Mouse (Mus musculus) megakaryocyte-erythroid progenitor cell, adult 5-6 weeks (primary cell): ENCODE measurements around the gene Olfr1025-ps1. TPM values are rescaled to one million over a fixed set of nuclear protein-coding genes. Genes with fewer than 3 reads are reported as not detected.

Experiments
- ATAC-seq: replicated peaks from 2 replicates; pipeline ENCODE4 v1.8.0; 2016; ENCODE audit warnings: mild to moderate bottlenecking, inconsistent platforms; ENCODE audit not compliant: severe bottlenecking, poor library complexity, low FRiP score, low TSS enrichment
- total RNA-seq, 2 experiments: library from RNA; stranded (forward) in 1 of 2; stranded (reverse) in 1 of 2; fragments of 200-1000, 215-1000 nt in 1 of 2; fragments of >200 nt in 1 of 2; fragmentation: Nextera tagmentation in 1 of 2; gene quantifications; 2 replicates each; pipeline ENCODE4 v1.2.3; 2014 to 2017

Gene Olfr1025-ps1
- not detected in 2 replicates for total RNA-seq (2014; fragmentation: Nextera tagmentation)
- not detected in 2 replicates for total RNA-seq (2017)

- no peak for ATAC-seq
Measured at GRCm38 (mm10) chr2:85914893-85915292, at the start of gene Olfr1025-ps1. Olfr1025-ps1 (plus strand) TSS chr2:85915193.

- no peak for ATAC-seq
Measured at GRCm38 (mm10) chr2:85868294-85868693, 46.7 kb upstream of the Olfr1025-ps1 start, which contains the start of gene Olfr1022. Olfr1022 (plus strand) TSS chr2:85868594.

- ATAC-seq = no peak
Measured at GRCm38 (mm10) chr2:85885340-85885739, 29.7 kb upstream of the Olfr1025-ps1 start, which contains the start of gene Olfr1023. Olfr1023 (plus strand) TSS chr2:85885640.

GRCm38 (mm10) chr2:85904952-85905351, 10.0 kb upstream of the Olfr1025-ps1 start, which contains the start of gene Olfr1024:
Olfr1024 (minus strand) TSS chr2:85905052.
- no peak for ATAC-seq

- ATAC-seq = no peak
Measured at GRCm38 (mm10) chr2:85913197-85913596, 1.8 kb upstream of the Olfr1025-ps1 start.

GRCm38 (mm10) chr2:85921258-85921657, 6.3 kb downstream of the Olfr1025-ps1 start, which contains the start of gene Olfr1026:
Olfr1026 (plus strand) TSS chr2:85921558.
- ATAC-seq = no peak

GRCm38 (mm10) chr2:85950137-85950536, 35.1 kb downstream of the Olfr1025-ps1 start, which contains the start of gene Olfr1028:
Olfr1028 (plus strand) TSS chr2:85950437.
- ATAC-seq = no peak

Other genes with a start within 250 kb of the Olfr1025-ps1 start
- gene Olfr1006, start 236.4 kb upstream of the Olfr1025-ps1 start, total RNA-seq (2014; fragmentation: Nextera tagmentation) = not detected in 2 replicates
- gene Olfr1006, start 236.4 kb upstream of the Olfr1025-ps1 start, total RNA-seq (2017) = not detected in 2 replicates
- not detected in 2 replicates for gene Olfr1008, start 225.8 kb upstream of the Olfr1025-ps1 start, total RNA-seq (2014; fragmentation: Nextera tagmentation)
- not detected in 2 replicates for gene Olfr1008, start 225.8 kb upstream of the Olfr1025-ps1 start, total RNA-seq (2017)
- gene Olfr1009, start 199.8 kb upstream of the Olfr1025-ps1 start, total RNA-seq (2014; fragmentation: Nextera tagmentation) = not detected in 2 replicates
- gene Olfr1009, start 199.8 kb upstream of the Olfr1025-ps1 start, total RNA-seq (2017) = not detected in 2 replicates
- not detected in 2 replicates for gene Olfr1012, start 152.4 kb upstream of the Olfr1025-ps1 start, total RNA-seq (2014; fragmentation: Nextera tagmentation)
- gene Olfr1012, start 152.4 kb upstream of the Olfr1025-ps1 start, total RNA-seq (2017) = not detected in 2 replicates
- not detected in 2 replicates for gene Olfr1013, start 148.1 kb upstream of the Olfr1025-ps1 start, total RNA-seq (2014; fragmentation: Nextera tagmentation)
- gene Olfr1013, start 148.1 kb upstream of the Olfr1025-ps1 start, total RNA-seq (2017) = not detected in 2 replicates
- gene Olfr1014, start 142.5 kb upstream of the Olfr1025-ps1 start, total RNA-seq (2014; fragmentation: Nextera tagmentation) = not detected in 2 replicates
- gene Olfr1014, start 142.5 kb upstream of the Olfr1025-ps1 start, total RNA-seq (2017) = not detected in 2 replicates
- gene Olfr1015, start 133.2 kb upstream of the Olfr1025-ps1 start, total RNA-seq (2014; fragmentation: Nextera tagmentation) = not detected in 2 replicates
- not detected in 2 replicates for gene Olfr1015, start 133.2 kb upstream of the Olfr1025-ps1 start, total RNA-seq (2017)
- not detected in 2 replicates for gene Olfr1016, start 112.6 kb upstream of the Olfr1025-ps1 start, total RNA-seq (2014; fragmentation: Nextera tagmentation)
- not detected in 2 replicates for gene Olfr1016, start 112.6 kb upstream of the Olfr1025-ps1 start, total RNA-seq (2017)
- gene Olfr1018, start 96.7 kb upstream of the Olfr1025-ps1 start, total RNA-seq (2014; fragmentation: Nextera tagmentation) = not detected in 2 replicates
- gene Olfr1018, start 96.7 kb upstream of the Olfr1025-ps1 start, total RNA-seq (2017) = not detected in 2 replicates
- not detected in 2 replicates for gene Olfr1019, start 69.7 kb upstream of the Olfr1025-ps1 start, total RNA-seq (2014; fragmentation: Nextera tagmentation)
- not detected in 2 replicates for gene Olfr1019, start 69.7 kb upstream of the Olfr1025-ps1 start, total RNA-seq (2017)
- gene Olfr1020, start 68.2 kb upstream of the Olfr1025-ps1 start, total RNA-seq (2014; fragmentation: Nextera tagmentation) = not detected in 2 replicates
- not detected in 2 replicates for gene Olfr1020, start 68.2 kb upstream of the Olfr1025-ps1 start, total RNA-seq (2017)
- not detected in 2 replicates for gene Olfr1022, start 46.6 kb upstream of the Olfr1025-ps1 start, total RNA-seq (2014; fragmentation: Nextera tagmentation)
- not detected in 2 replicates for gene Olfr1022, start 46.6 kb upstream of the Olfr1025-ps1 start, total RNA-seq (2017)
- not detected in 2 replicates for gene Olfr1023, start 29.6 kb upstream of the Olfr1025-ps1 start, total RNA-seq (2014; fragmentation: Nextera tagmentation)
- not detected in 2 replicates for gene Olfr1023, start 29.6 kb upstream of the Olfr1025-ps1 start, total RNA-seq (2017)
- gene Olfr1024, start 10.1 kb upstream of the Olfr1025-ps1 start, total RNA-seq (2014; fragmentation: Nextera tagmentation) = not detected in 2 replicates
- gene Olfr1024, start 10.1 kb upstream of the Olfr1025-ps1 start, total RNA-seq (2017) = not detected in 2 replicates
- not detected in 2 replicates for gene Olfr1026, start 6.4 kb downstream of the Olfr1025-ps1 start, total RNA-seq (2014; fragmentation: Nextera tagmentation)
- gene Olfr1026, start 6.4 kb downstream of the Olfr1025-ps1 start, total RNA-seq (2017) = not detected in 2 replicates
- not detected in 2 replicates for gene Olfr1028, start 35.2 kb downstream of the Olfr1025-ps1 start, total RNA-seq (2014; fragmentation: Nextera tagmentation)
- gene Olfr1028, start 35.2 kb downstream of the Olfr1025-ps1 start, total RNA-seq (2017) = not detected in 2 replicates
- gene Olfr1029, start 58.7 kb downstream of the Olfr1025-ps1 start, total RNA-seq (2014; fragmentation: Nextera tagmentation) = not detected in 2 replicates
- gene Olfr1029, start 58.7 kb downstream of the Olfr1025-ps1 start, total RNA-seq (2017) = not detected in 2 replicates
- gene Olfr1030, start 64.1 kb downstream of the Olfr1025-ps1 start, total RNA-seq (2014; fragmentation: Nextera tagmentation) = not detected in 2 replicates
- not detected in 2 replicates for gene Olfr1030, start 64.1 kb downstream of the Olfr1025-ps1 start, total RNA-seq (2017)
- gene Olfr1031, start 75.1 kb downstream of the Olfr1025-ps1 start, total RNA-seq (2014; fragmentation: Nextera tagmentation) = not detected in 2 replicates
- gene Olfr1031, start 75.1 kb downstream of the Olfr1025-ps1 start, total RNA-seq (2017) = not detected in 2 replicates
- gene Olfr1032, start 90.3 kb downstream of the Olfr1025-ps1 start, total RNA-seq (2014; fragmentation: Nextera tagmentation) = not detected in 2 replicates
- gene Olfr1032, start 90.3 kb downstream of the Olfr1025-ps1 start, total RNA-seq (2017) = not detected in 2 replicates
- gene Olfr1033, start 105.4 kb downstream of the Olfr1025-ps1 start, total RNA-seq (2014; fragmentation: Nextera tagmentation) = 0.09 TPM in 1 of 2 replicates, not detected in the other
- gene Olfr1033, start 105.4 kb downstream of the Olfr1025-ps1 start, total RNA-seq (2017) = not detected in 2 replicates
- gene Olfr1034, start 130.7 kb downstream of the Olfr1025-ps1 start, total RNA-seq (2014; fragmentation: Nextera tagmentation) = not detected in 2 replicates
- gene Olfr1034, start 130.7 kb downstream of the Olfr1025-ps1 start, total RNA-seq (2017) = not detected in 2 replicates
- not detected in 2 replicates for gene Olfr1036, start 158.8 kb downstream of the Olfr1025-ps1 start, total RNA-seq (2014; fragmentation: Nextera tagmentation)
- gene Olfr1036, start 158.8 kb downstream of the Olfr1025-ps1 start, total RNA-seq (2017) = not detected in 2 replicates
- gene Olfr1037, start 172.2 kb downstream of the Olfr1025-ps1 start, total RNA-seq (2014; fragmentation: Nextera tagmentation) = not detected in 2 replicates
- not detected in 2 replicates for gene Olfr1037, start 172.2 kb downstream of the Olfr1025-ps1 start, total RNA-seq (2017)
- gene Olfr1039, start 220.7 kb downstream of the Olfr1025-ps1 start, total RNA-seq (2014; fragmentation: Nextera tagmentation) = not detected in 2 replicates
- not detected in 2 replicates for gene Olfr1039, start 220.7 kb downstream of the Olfr1025-ps1 start, total RNA-seq (2017)
- gene Olfr1040, start 231.5 kb downstream of the Olfr1025-ps1 start, total RNA-seq (2014; fragmentation: Nextera tagmentation) = not detected in 2 replicates
- not detected in 2 replicates for gene Olfr1040, start 231.5 kb downstream of the Olfr1025-ps1 start, total RNA-seq (2017)
- not detected in 2 replicates for gene Olfr1042, start 246.6 kb downstream of the Olfr1025-ps1 start, total RNA-seq (2014; fragmentation: Nextera tagmentation)
- not detected in 2 replicates for gene Olfr1042, start 246.6 kb downstream of the Olfr1025-ps1 start, total RNA-seq (2017)